In the genomic region with DNA sequence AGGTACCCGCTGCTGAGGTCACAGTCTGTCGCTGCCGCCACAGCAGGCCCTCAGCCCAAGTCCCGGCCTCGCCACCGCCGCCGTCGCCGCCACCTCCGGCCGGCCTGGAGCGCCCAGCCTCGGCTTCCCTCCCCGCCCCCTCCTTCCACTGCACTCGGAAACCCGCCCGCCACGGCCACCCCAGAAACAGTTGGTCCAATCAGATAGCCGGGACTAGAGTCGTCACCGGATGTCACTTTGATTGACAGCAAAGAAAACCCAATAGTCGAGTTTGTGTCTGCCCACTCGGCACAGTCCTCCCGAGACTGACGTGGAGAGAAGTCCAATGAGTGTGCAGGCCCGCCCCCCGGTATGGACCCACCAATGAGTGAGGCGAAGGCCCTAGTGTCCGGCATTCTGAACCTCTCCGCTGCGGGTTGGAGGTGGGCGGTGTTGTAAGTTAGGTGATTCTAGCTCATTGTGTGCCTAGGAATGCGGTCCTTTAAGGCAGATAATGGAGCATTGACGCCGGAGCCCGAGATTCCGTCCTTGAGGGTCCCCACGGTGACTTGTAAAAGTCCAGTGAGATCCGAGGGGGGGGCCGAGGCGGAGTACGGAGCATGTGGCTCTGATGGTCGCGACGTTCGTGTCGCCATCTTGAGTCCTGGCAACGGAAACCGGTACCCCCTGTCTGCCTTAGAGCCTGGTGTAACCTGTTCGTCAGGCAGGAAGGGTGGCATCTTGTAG, we compare ENCODE assay signal across 8 mouse cellular contexts. TPM values are rescaled to one million over a fixed set of nuclear protein-coding genes. Genes with fewer than 3 reads are reported as not detected.
A peak's percentile ranks its signal among the peaks of the same experiment; 100 is the strongest.
DNase-seq lines count a peak whose midpoint lies in the region; ATAC-seq and TF ChIP-seq lines count a peak whose summit lies in the region.

A gene (minus strand): TSS at position 156 of the 726 bp plus-strand sequence.

- ATAC-seq in kidney, embryonic 14.5 days (ENCODE audit: low FRiP score, low TSS enrichment) = peak; percentile 99
- ATAC-seq in limb, embryonic 15.5 days (ENCODE audit: insufficient number of reproducible peaks, low FRiP score, low TSS enrichment, low read depth) = peak; percentile 99

- TF ChIP-seq POLR2A in bone marrow macrophage, adult 2 months (IDR thresholded peaks at IDR 0.05; ENCODE audit: borderline replicate concordance, low read depth, low read length) = no peak
- TF ChIP-seq POLR2A in embryonic fibroblast, embryonic 13.5 days (IDR thresholded peaks at IDR 0.05; ENCODE audit: low read depth, low read length) = peak; percentile 67

- peak within 1 kb of the TSS; percentile 87 for H3K4me2 ChIP-seq in kidney, embryonic 14.5 days (replicated peaks; ENCODE audit: low read depth, low read length)
- peak within 1 kb of the TSS; percentile 56 for H3K4me2 ChIP-seq in limb, embryonic 15.5 days

- no peak for TF ChIP-seq CTCF in bone marrow macrophage, adult 2 months (IDR thresholded peaks at IDR 0.05; ENCODE audit: low read depth, low read length)
- TF ChIP-seq CTCF in embryonic fibroblast, embryonic 13.5 days (IDR thresholded peaks at IDR 0.05; ENCODE audit: borderline replicate concordance, insufficient read depth, low read length) = no peak

- DNase-seq in A20 (ENCODE audit: low read depth, low spot score) = peak; percentile 99
- peak; percentile 100 for DNase-seq in heart, adult 9 months (ENCODE audit: low spot score in 2 of 2)
- peak; percentile 95 to 96 for DNase-seq in monocyte, adult 2 months (ENCODE audit: low read depth in 1 of 2, low spot score in 2 of 2)
- peak; percentile 99 to 100 for DNase-seq in spleen, postnatal 36 days (ENCODE audit: low spot score in 2 of 2)

- under 1% methylated on average over 51 of the region's 51 CpGs for WGBS in kidney, embryonic 14.5 days
- under 1% methylated on average over 51 of the region's 51 CpGs for WGBS in limb, embryonic 15.5 days

- H3K27ac ChIP-seq in bone marrow macrophage, adult 2 months (ENCODE audit: insufficient read depth, low read depth, low read length) = peak within 1 kb of the TSS; percentile 99
- H3K27ac ChIP-seq in embryonic fibroblast, embryonic 13.5 days (ENCODE audit: insufficient read depth, low read length) = peak within 1 kb of the TSS; percentile 96
- H3K27ac ChIP-seq in kidney, embryonic 14.5 days (ENCODE audit: low read depth, low read length) = peak within 1 kb of the TSS; percentile 100
- H3K27ac ChIP-seq in limb, embryonic 15.5 days = peak within 1 kb of the TSS; percentile 98

- peak within 1 kb of the TSS; percentile 94 for H3K9ac ChIP-seq in kidney, embryonic 14.5 days (ENCODE audit: low read depth, low read length)
- peak within 1 kb of the TSS; percentile 81 for H3K9ac ChIP-seq in limb, embryonic 15.5 days

- H3K36me3 ChIP-seq in kidney, embryonic 14.5 days (ENCODE audit: control insufficient read depth, insufficient read depth, low read length) = peaks cover 20% of the 10 kb centered on the region
- peaks cover 27% of the 10 kb centered on the region for H3K36me3 ChIP-seq in limb, embryonic 15.5 days

- H3K27me3 ChIP-seq in kidney, embryonic 14.5 days (ENCODE audit: control insufficient read depth, insufficient read depth, low read length) = no peaks in the 10 kb centered on the region
- H3K27me3 ChIP-seq in limb, embryonic 15.5 days = no peaks in the 10 kb centered on the region

- peaks cover 42% of the 10 kb centered on the region for H3K4me1 ChIP-seq in bone marrow macrophage, adult 2 months (ENCODE audit: control insufficient read depth, insufficient read depth, low read length)
- peaks cover 9% of the 10 kb centered on the region for H3K4me1 ChIP-seq in embryonic fibroblast, embryonic 13.5 days (ENCODE audit: control insufficient read depth, insufficient read depth, low read length)
- peaks cover 39% of the 10 kb centered on the region for H3K4me1 ChIP-seq in kidney, embryonic 14.5 days (ENCODE audit: control insufficient read depth, insufficient read depth, low read length)
- peaks cover 38% of the 10 kb centered on the region for H3K4me1 ChIP-seq in limb, embryonic 15.5 days

- H3K4me3 ChIP-seq in bone marrow macrophage, adult 2 months (ENCODE audit: insufficient read depth, low read length) = peak within 1 kb of the TSS; percentile 96
- peak within 1 kb of the TSS; percentile 69 for H3K4me3 ChIP-seq in embryonic fibroblast, embryonic 13.5 days (ENCODE audit: insufficient read depth, low read length)
- peak within 1 kb of the TSS; percentile 80 for H3K4me3 ChIP-seq in kidney, embryonic 14.5 days (ENCODE audit: low read length)
- H3K4me3 ChIP-seq in limb, embryonic 15.5 days = peak within 1 kb of the TSS; percentile 78

- no peaks in the 10 kb centered on the region for H3K9me3 ChIP-seq in kidney, embryonic 14.5 days (ENCODE audit: control insufficient read depth, low read length)
- no peaks in the 10 kb centered on the region for H3K9me3 ChIP-seq in limb, embryonic 15.5 days

RNA-seq across cellular contexts. Expression of the gene that starts here (rescaled TPM):
- polyA plus RNA-seq in bone marrow macrophage, adult 2 months (2012; ENCODE audit: insufficient read depth, insufficient read length, missing spikeins) = 105 and 106 TPM in 2 replicates
- 370 and 371 TPM in 2 replicates for polyA plus RNA-seq in embryonic fibroblast, embryonic 13.5 days (2011; ENCODE audit: insufficient read length, low read depth, missing spikeins)
- 37.3 and 43.2 TPM in 2 replicates for polyA plus RNA-seq in kidney, embryonic 14.5 days (2014; fragmentation: Nextera tagmentation; extraction: Ambion mirVana)
- 75.6 and 81.1 TPM in 2 replicates for polyA plus RNA-seq in limb, embryonic 15.5 days (2015; fragmentation: Nextera tagmentation; extraction: Ambion mirVana)

Comparison
In these comparisons a context has a peak if more than half of its experiments do, and no peak if none do; other contexts are left out.
1. Peak in every context shown above with its lines: DNase-seq, ATAC-seq, H3K4me3 ChIP-seq and H3K27ac ChIP-seq.